Mouse (Mus musculus) liver, adult 2 months (tissue): ENCODE measurements around the gene Nipbl.

Experiments used
- CTCF ChIP-seq: fragments of 200-500 bp; IDR thresholded peaks from 2 replicates; pipeline ENCODE4 v1.5.1; 2011; ENCODE audit warnings: low read depth, low read length, control low read depth
- POLR2A ChIP-seq: fragments of 200-500 bp; IDR thresholded peaks from 2 replicates; pipeline ENCODE4 v1.6.1; 2011; ENCODE audit warnings: low read length, control low read depth; ENCODE audit not compliant: insufficient read depth; ENCODE audit errors: extremely low read depth

DNA sequence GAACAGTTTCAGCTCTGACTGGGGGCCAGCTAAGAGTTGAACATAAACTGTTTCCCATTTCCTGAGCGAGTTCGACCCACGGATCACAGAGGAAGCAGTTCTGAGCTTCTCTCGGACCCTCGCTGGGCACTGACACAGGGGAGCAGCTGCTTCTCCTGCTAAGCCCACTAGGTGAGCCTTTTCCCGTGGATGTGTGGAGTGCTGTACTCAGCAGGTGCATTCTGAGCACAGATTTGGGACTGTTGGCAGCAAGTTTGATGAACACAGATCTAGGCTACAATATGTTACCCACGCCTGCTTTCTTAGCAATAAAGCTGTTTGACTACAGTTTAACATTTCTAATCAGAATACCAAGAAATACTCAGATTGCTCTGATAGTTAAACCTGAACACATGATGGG is 162.6 kb downstream of the Nipbl start:
- TF ChIP-seq CTCF (no peak), POLR2A (no peak)
